ENCODE assay signal across 19 mouse cellular contexts in genomic region chr4:149661967-149662589, GRCm38 (mm10). TPM values are rescaled to one million over a fixed set of nuclear protein-coding genes. Genes with fewer than 3 reads are reported as not detected.
A peak's percentile ranks its signal among the peaks of the same experiment; 100 is the strongest.
DNase-seq lines count a peak whose midpoint lies in the region; ATAC-seq and TF ChIP-seq lines count a peak whose summit lies in the region.
"Had no signal": no experiment of that assay in that cellular context is flagged by ENCODE, and none has a peak within 500 bp of the region (broad histone marks: within the 10 kb centered on the region; RNA-seq: fewer than 3 reads in every experiment).

No protein-coding gene starts in this region.

- no peaks in the 10 kb centered on the region for H3K36me3 ChIP-seq in C2C12 (ENCODE audit: control insufficient read depth, insufficient read depth)
- peaks cover 56% of the 10 kb centered on the region for H3K36me3 ChIP-seq in megakaryocyte, embryonic 14.5 days (replicated peaks; ENCODE audit: low read length)
- H3K36me3 ChIP-seq: limb, embryonic 12.5 days; lung, embryonic 15.5 days had no signal

- peaks cover 3% of the 10 kb centered on the region for H3K27me3 ChIP-seq in C2C12 (ENCODE audit: control insufficient read depth, insufficient read depth, insufficient read length)
- H3K27me3 ChIP-seq in megakaryocyte, embryonic 14.5 days (replicated peaks), result no peaks in the 10 kb centered on the region
- H3K27me3 ChIP-seq: CH12.LX; forebrain, embryonic 15.5 days; limb, embryonic 12.5 days; lung, embryonic 15.5 days had no signal

- ATAC-seq in hematopoietic stem cell, adult 5-6 weeks (replicated peaks in 1 of 2; ENCODE audit: insufficient read depth in 1 of 2, low FRiP score in 2 of 2, low TSS enrichment in 1 of 2, low read depth in 1 of 2, poor library complexity in 2 of 2, severe bottlenecking in 2 of 2), result peak; percentile 47 to 51
- ATAC-seq: forebrain, embryonic 15.5 days; intestine, embryonic 16.5 days had no signal

- TF ChIP-seq CTCF in C2C12 (IDR thresholded peaks at IDR 0.05; ENCODE audit: control insufficient read depth, insufficient read depth, insufficient read length), result no peak

- H3ac ChIP-seq in C2C12 (ENCODE audit: control insufficient read depth, insufficient read length, low read depth), result no peak overlapping the region

- H3K4me3 ChIP-seq in C2C12 (ENCODE audit: insufficient read depth, poor library complexity, severe bottlenecking), result no peak overlapping the region
- peak overlapping the region; percentile 84 for H3K4me3 ChIP-seq in megakaryocyte, embryonic 14.5 days (replicated peaks)
- H3K4me3 ChIP-seq: erythroblast, embryonic 14.5 days; forebrain, embryonic 15.5 days; layer of hippocampus, adult 2 months; left cerebral cortex, adult 2 months; limb, embryonic 12.5 days; lung, embryonic 15.5 days had no signal

- no peaks in the 10 kb centered on the region for H3K9me3 ChIP-seq in megakaryocyte, embryonic 14.5 days
- H3K9me3 ChIP-seq: forebrain, embryonic 15.5 days; limb, embryonic 12.5 days; lung, embryonic 15.5 days had no signal

- H3K4me1 ChIP-seq in megakaryocyte, embryonic 14.5 days, result peaks cover 96% of the 10 kb centered on the region
- H3K4me1 ChIP-seq: forebrain, embryonic 15.5 days; lung, embryonic 15.5 days had no signal

- intact Hi-C loops in gastrocnemius, postnatal 14 days (cut with DNase I; ENCODE audit: low total_unique reads), result loop anchor here (5.0 kb wide), 1 partner anchor 35 kb away; no protein-coding TSS in a partner anchor

- H3K79me2 ChIP-seq in C2C12 (ENCODE audit: control insufficient read depth, insufficient read depth), result no peaks in the 10 kb centered on the region

- DNase-seq in MEL-GATA-1-ER (ENCODE audit: extremely low read depth, low read depth), result peak; percentile 96
- no peak for DNase-seq in layer of hippocampus, adult 9-11 months
- DNase-seq in gastrocnemius, postnatal 14 days, result no peak
- DNase-seq in gastrocnemius, adult 8-10 months (ENCODE audit: low spot score in 2 of 2), result no peak
- DNase-seq: adrenal gland, postnatal 36 days; cerebellum, adult 9-10 months; embryo, embryonic 11 days; heart, postnatal 14 days had no signal

- no peaks in the 10 kb centered on the region for H3K79me3 ChIP-seq in C2C12 (ENCODE audit: low read depth)

TF ChIP-seq in C2C12, 6 proteins besides CTCF, POLR2A, EP300 and RAD21:
- TF ChIP-seq USF1 (IDR thresholded peaks at IDR 0.05; ENCODE audit: low read depth), result no peak
- TF ChIP-seq MYOG (IDR thresholded peaks at IDR 0.05; ENCODE audit: control insufficient read depth, extremely low read depth, insufficient read length), result no peak
- peak; percentile 84 for TF ChIP-seq MAX (IDR thresholded peaks at IDR 0.05)
- peak; percentile 30 for TF ChIP-seq MYOD1 (IDR thresholded peaks at IDR 0.05; ENCODE audit: control insufficient read depth, insufficient read length, low read depth)
- no peak for TF ChIP-seq CEBPB (IDR thresholded peaks at IDR 0.05; ENCODE audit: low read depth)
- peak; percentile 89 for TF ChIP-seq FOSL1 (IDR thresholded peaks at IDR 0.05; ENCODE audit: insufficient read depth, low read length, poor library complexity, severe bottlenecking)

RNA-seq across cellular contexts. Expression of gene Pik3cd, which starts 40.3 kb away (rescaled TPM):
- 1.5 TPM for polyA plus RNA-seq in C2C12 (2012; fragmentation: generic; extraction: Trizol)
- total RNA-seq in hematopoietic stem cell, adult 5-6 weeks (2017), result 51.1 and 56.9 TPM in 2 replicates
- 40.4 and 46.2 TPM in 2 replicates for polyA plus RNA-seq in megakaryocyte, embryonic 14.5 days (2012; ENCODE audit: insufficient read depth, low replicate concordance)
- total RNA-seq in gastrocnemius, postnatal 14 days (2021), result 10 to 100 TPM; 10.1 to 12.6 TPM
- total RNA-seq in gastrocnemius, adult 8-10 months (2022), result 10 to 100 TPM in 1 of 4 experiments, 1 to 10 TPM in 3; 7.9 to 10.6 (median 8.6) TPM
